Mouse (Mus musculus): ENCODE results near the gene Tspan9. TPM values are rescaled to one million over a fixed set of nuclear protein-coding genes. Genes with fewer than 3 reads are reported as not detected.
A peak's percentile ranks its signal among the peaks of the same experiment; 100 is the strongest.

Tspan9 gene
- total RNA-seq, 2 experiments from 2014 or later: 34.7 to 39.3 TPM

GRCm38 (mm10) chr6:128106154-128106553 is 37.2 kb downstream of the Tspan9 start:
- intact Hi-C loops (cut with DNase I): no loop called here

GRCm38 (mm10) chr6:128104712-128105324 is 38.6 kb downstream of the Tspan9 start:
- no peak for DNase-seq
- intact Hi-C loops (cut with DNase I): no loop called here

More at GRCm38 (mm10) chr6:128106154-128106553, 37.2 kb downstream of the Tspan9 start:
- no peak for DNase-seq

GRCm38 (mm10) chr6:128103874-128104273 is 39.5 kb downstream of the Tspan9 start:
- no peak for DNase-seq
- intact Hi-C loops (cut with DNase I): no loop called here

- DNase-seq: no peak
- intact Hi-C loops (cut with DNase I): no loop called here
These were observed 40.9 kb downstream of the Tspan9 start for GRCm38 (mm10) chr6:128102296-128102999.

- DNase-seq: no peak
- intact Hi-C loops (cut with DNase I): no loop called here
These were observed 43.5 kb downstream of the Tspan9 start for GRCm38 (mm10) chr6:128099871-128100270.

- DNase-seq: no peak
- intact Hi-C loops (cut with DNase I): no loop called here
These were observed 44.2 kb downstream of the Tspan9 start for GRCm38 (mm10) chr6:128099190-128099589.

GRCm38 (mm10) chr6:128096521-128096920 is 46.9 kb downstream of the Tspan9 start:
- intact Hi-C loops (cut with DNase I): no loop called here
- DNase-seq: no peak

- intact Hi-C loops (cut with DNase I): no loop called here
- no peak for DNase-seq
These were observed 47.5 kb downstream of the Tspan9 start for GRCm38 (mm10) chr6:128095906-128096305.

- DNase-seq: no peak
- intact Hi-C loops (cut with DNase I): no loop called here
These were observed 48.3 kb downstream of the Tspan9 start for GRCm38 (mm10) chr6:128095131-128095530.

GRCm38 (mm10) chr6:128093856-128094628 is 49.4 kb downstream of the Tspan9 start:
- no peak for DNase-seq
- intact Hi-C loops (cut with DNase I): loop anchor here (5.0 kb wide), 1 partner anchor 53 kb away; no protein-coding TSS in a partner anchor

- intact Hi-C loops (cut with DNase I): loop anchor here (5.0 kb wide), 1 partner anchor 55 kb away; no protein-coding TSS in a partner anchor
- no peak for DNase-seq
These were observed 50.8 kb downstream of the Tspan9 start for GRCm38 (mm10) chr6:128092621-128093020.

- intact Hi-C loops (cut with DNase I): loop anchor here (2.0 to 5.0 kb wide), 3 partner anchors 56 to 121 kb away; no protein-coding TSS in a partner anchor
These were observed 51.6 kb downstream of the Tspan9 start for GRCm38 (mm10) chr6:128091833-128092166.

GRCm38 (mm10) chr6:128090985-128091832 is 52.2 kb downstream of the Tspan9 start:
- intact Hi-C loops (cut with DNase I): loop anchor here (2.0 to 5.0 kb wide), 3 partner anchors 56 to 120 kb away; no protein-coding TSS in a partner anchor
- DNase-seq: no peak

More at GRCm38 (mm10) chr6:128091833-128092166, 51.6 kb downstream of the Tspan9 start:
- DNase-seq: no peak

GRCm38 (mm10) chr6:128089770-128090702 is 53.4 kb downstream of the Tspan9 start:
- DNase-seq: peak in 1 of 2 experiments; percentile 72
- intact Hi-C loops (cut with DNase I): loop anchor here (2.0 to 5.0 kb wide), 3 partner anchors 57 to 119 kb away; no protein-coding TSS in a partner anchor

GRCm38 (mm10) chr6:128088746-128089523 is 54.5 kb downstream of the Tspan9 start:
- DNase-seq: no peak
- intact Hi-C loops (cut with DNase I): no loop called here

GRCm38 (mm10) chr6:128085488-128086066 is 57.8 kb downstream of the Tspan9 start:
- intact Hi-C loops (cut with DNase I): no loop called here
- no peak for DNase-seq

- intact Hi-C loops (cut with DNase I): no loop called here
- no peak for DNase-seq
These were observed 60.1 kb downstream of the Tspan9 start for GRCm38 (mm10) chr6:128083305-128083704.

GRCm38 (mm10) chr6:128081781-128082180 is 61.6 kb downstream of the Tspan9 start:
- intact Hi-C loops (cut with DNase I): no loop called here
- DNase-seq: no peak

Data from gastrocnemius, postnatal 36 days (tissue).